Mouse (Mus musculus): ENCODE data around the gene Dmrtc1c1.
"Not testable (repeated sequence)": the region's sequence is repeated elsewhere in the genome, so short reads cannot be mapped to it uniquely, and the experiment has no call there.

Gene Dmrtc1c1

DNA sequence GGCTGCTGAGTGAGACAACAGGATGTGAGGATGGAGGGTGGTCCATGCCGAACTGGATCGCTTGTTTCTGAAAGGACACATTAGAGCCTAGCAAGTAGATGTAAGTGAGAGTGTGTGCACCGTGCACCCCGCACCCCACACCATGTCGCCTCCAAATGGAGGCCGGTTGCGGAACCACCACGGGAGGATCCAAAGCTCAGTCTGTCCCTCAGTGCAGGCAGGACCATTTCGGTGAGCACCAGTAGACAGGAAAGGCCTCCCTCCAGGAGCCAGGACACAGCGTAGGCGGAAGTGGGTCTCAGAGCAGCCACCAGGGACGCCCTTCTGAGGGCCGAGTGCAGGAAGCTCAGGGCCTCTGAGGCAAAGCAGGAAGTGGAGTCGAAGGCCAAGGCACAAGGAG lies at the start of gene Dmrtc1c1:
Gene Dmrtc1c1, plus strand, starts transcription at position 301 of the 400 bp plus-strand sequence.
- TF ChIP-seq GATA4 (IDR thresholded peaks at IDR 0.05; ENCODE audit: insufficient replicate concordance, low read length) = not testable (repeated sequence)

DNA sequence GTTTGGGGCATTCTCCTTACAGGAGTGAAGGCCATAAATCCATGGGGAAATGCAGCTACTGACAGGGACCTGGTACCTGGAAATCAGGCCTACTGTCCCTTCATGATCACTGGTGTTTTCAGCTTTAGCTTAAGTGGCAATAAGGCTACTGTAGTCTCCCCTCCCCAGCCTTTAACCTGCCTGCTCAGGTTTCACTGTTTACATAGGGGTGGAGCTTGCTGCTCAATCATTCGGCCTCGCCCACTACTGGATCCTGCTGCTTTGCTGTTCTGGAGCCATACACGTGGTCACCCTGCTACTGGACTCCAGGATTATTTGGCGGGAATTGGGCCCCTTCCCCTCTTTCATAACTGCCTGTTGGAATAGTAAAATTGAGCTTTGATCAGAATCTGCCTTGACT lies 36.9 kb upstream of the Dmrtc1c1 start:
- TF ChIP-seq GATA4 (IDR thresholded peaks at IDR 0.05; ENCODE audit: insufficient replicate concordance, low read length) = no peak

- TF ChIP-seq GATA4 (IDR thresholded peaks at IDR 0.05; ENCODE audit: insufficient replicate concordance, low read length) = no peak
Observed at GRCm38 (mm10) chrX:102812311-102812710, 9.5 kb downstream of the Dmrtc1c1 start.

DNA sequence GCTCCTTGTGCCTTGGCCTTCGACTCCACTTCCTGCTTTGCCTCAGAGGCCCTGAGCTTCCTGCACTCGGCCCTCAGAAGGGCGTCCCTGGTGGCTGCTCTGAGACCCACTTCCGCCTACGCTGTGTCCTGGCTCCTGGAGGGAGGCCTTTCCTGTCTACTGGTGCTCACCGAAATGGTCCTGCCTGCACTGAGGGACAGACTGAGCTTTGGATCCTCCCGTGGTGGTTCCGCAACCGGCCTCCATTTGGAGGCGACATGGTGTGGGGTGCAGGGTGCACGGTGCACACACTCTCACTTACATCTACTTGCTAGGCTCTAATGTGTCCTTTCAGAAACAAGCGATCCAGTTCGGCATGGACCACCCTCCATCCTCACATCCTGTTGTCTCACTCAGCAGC lies 51.8 kb downstream of the Dmrtc1c1 start, which contains the start of gene Dmrtc1c2:
Gene Dmrtc1c2, minus strand, starts transcription at position 101 of the 400 bp plus-strand sequence.
- TF ChIP-seq GATA4 (IDR thresholded peaks at IDR 0.05; ENCODE audit: insufficient replicate concordance, low read length) = not testable (repeated sequence)

Data from liver, adult (tissue).